Mouse (Mus musculus): Measurements from ENCODE around the gene Pacs1.

- TF ChIP-seq CTCF (IDR thresholded peaks at IDR 0.05; ENCODE audit: low read depth) (no peak), EP300 (optimal IDR thresholded peaks at IDR 0.05) (no peak)
Observed at GRCm38 (mm10) chr19:5300588-5300987, 27.7 kb upstream of the Pacs1 start.
